Mouse (Mus musculus) monocyte, adult 5-6 weeks (primary cell): ENCODE results near the gene Pgd. TPM values are rescaled to one million over a fixed set of nuclear protein-coding genes. Genes with fewer than 3 reads are reported as not detected.
"Not testable (repeated sequence)": the region's sequence is repeated elsewhere in the genome, so short reads cannot be mapped to it uniquely, and the experiment has no call there.

ENCODE experiments used
- ATAC-seq: fragments of 153-309, 156-312 bp; replicated peaks from 2 replicates; pipeline ENCODE4 v1.8.0; 2017; ENCODE audit warnings: mild to moderate bottlenecking; ENCODE audit not compliant: low TSS enrichment, insufficient number of reproducible peaks, severe bottlenecking, poor library complexity, low FRiP score
- total RNA-seq: library from RNA; stranded (forward); fragments of 200-1000, 200-491, 200-594 nt; gene quantifications from 3 replicates; pipeline ENCODE4 v1.2.3, GENCODE M21; 2017

Gene Pgd
- total RNA-seq, 1 experiment from 2014 or later = 81.0 TPM

DNA sequence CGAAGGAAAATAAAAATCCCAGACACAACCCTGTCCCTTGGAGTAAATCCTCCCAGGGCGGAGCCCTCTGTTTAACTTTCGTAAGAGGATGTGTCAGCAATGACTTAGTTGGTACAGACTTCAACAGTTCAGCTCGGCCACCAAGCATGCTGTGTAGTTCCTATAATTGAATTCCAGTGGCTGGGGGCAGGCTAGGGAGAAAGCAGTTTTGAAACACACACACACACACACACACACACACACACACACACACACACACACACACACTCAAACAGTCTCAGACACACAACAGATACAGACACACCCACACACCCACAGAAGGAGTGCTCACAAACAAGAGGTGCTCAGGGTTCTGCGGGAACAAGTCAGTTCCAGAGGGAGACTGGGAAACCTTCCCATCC is 5.0 kb upstream of the Pgd start:
- ATAC-seq = peak; percentile 72

DNA sequence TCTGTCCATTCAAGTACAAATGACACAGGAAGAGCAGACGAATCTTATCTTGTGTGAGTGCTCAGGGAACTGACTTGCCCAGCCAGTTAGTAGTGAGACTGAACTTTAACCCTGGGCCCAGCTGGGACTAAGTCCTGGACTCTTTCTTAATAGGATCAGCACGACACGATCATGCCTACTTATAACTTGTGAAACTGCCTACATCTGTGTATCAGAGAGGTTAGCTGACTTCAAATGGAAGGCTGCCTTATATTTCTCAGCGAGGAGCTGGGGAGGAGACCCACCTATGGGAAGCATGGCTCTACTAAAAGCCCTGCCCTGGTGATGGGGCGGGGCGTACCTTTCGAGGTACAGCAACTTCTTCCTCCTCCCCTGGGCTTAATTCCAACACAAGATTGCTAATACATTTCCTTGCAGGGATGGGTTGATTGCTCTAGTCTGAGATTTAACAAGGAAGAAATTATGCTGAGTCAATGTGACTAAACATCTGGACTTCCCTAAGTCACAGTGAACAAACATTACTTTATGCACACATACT is 3.9 kb upstream of the Pgd start:
- ATAC-seq = peak; percentile 32

DNA sequence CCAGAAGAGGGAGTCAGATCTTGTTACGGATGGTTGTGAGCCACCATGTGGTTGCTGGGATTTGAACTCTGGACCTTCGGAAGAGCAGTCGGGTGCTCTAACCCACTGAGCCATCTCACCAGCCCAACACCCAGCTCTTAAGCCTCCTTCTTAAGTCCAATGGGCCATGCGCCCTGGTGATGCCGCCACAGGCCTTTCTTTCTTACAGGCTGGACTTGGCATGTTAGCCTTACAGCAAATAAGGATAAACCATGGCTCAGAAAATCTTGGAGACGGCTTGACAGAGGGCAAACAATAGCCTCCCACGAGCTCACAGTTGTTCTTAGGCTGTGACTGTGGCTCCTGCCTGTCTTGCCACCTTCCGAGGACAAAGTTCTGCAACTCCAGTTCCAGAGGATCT is 3.4 kb upstream of the Pgd start:
- not testable (repeated sequence) for ATAC-seq

DNA sequence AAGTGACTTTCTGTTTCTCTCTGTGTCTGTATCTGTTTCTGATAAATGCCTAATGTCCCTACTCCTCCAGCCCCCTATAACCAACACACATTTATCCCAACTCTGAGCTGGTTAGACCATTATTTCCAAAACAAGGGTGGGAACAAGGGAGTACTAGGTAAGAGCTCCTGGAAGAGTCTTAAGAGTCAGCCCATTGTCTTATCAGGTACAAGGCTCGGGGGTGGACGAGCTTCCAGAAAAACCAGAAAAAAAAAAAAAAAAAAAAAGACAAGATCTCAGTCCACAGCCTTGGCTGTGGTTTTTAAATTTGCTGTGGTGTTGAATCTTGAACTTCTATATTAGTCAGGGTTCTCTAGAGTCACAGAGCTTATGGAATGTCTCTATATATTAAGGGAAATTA is 1.4 kb upstream of the Pgd start:
- ATAC-seq = no peak

DNA sequence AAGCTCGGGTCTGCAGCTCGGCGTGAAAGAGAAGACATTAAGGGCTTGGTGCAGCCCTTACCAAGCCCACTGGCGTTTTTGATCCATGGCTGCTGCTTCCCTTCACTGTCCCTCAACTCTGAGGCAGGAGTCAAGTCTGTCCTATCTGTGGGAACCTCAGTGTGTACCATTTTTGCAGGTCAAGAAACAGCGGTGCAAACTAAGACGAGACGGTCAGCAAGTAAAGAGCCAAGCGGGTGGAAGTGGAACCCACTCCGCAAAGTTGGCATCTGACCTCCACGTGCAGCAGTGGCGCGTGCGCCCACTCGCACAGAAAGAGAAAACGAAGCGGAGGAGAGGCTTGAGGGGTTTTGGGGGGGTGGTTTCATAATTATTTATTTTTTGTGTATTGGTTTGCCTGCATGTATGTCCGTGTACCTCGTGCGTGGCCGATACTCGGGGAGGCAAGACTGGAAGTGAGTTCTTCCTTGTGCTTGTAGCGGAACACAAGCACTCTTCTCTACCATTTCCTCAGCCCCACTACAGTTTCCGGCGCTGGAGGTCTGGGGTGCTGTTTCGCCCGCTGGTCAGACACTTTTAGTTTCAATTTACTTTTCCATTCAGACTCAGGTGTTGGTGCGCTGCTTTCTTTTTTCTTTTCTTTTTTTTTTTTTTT is 513 bp upstream of the Pgd start:
- ATAC-seq = no peak

DNA sequence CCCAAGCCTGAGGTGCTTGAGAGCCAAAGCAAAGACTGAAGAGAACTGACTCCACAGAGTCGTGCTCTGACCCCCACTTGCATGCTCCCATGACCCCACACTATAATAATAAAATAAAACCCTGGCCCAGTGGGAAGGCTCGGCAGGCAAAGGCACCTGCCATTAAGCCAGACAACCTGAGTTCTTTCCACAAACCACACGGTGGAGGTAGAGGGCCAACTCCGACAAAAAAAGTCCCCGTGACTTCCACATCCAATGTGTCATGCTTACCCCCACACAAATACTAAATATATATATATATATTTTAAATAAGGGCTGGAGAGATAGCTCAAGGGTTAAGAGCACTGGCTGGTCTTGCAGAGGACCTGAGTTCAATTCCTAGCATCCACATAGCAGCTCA is 2.4 kb downstream of the Pgd start:
- no peak for ATAC-seq

DNA sequence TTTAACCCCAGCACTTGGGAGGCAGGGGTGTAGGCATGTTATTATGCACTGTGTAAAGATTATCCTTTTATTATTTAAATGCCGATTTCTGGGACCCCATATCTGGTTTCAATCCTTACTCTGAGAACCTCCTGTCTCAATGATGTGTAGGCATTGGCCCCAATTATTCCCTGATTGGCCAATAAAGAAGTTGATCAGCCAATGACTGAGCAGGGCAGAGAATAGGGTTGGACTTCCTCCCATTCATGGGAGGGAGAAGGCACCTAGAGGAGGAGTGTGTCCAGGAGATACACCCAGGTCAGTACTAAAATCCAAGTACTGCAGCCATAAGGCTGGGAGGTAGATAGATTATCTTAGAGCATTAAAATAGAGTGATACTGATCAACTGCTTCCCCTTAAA is 3.4 kb downstream of the Pgd start:
- ATAC-seq = no peak

DNA sequence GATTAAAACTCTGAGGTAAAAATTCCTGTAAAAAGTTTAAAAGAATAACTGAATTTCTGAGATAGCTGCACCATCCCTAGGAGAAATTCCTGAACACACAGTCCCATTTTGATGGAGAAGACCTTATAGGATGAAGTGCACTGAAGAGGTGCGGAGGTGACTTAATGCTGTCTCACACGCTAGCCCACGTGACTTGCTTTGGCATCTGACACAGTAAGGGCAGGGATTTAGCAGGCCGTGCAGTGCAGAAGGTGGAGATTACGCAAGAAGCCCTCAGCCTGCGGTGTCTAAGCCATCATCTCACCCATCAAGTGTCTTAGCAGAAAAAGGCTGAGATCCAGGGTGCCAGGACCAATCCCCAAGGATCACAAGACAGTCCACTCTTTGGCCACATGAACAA is 5.4 kb downstream of the Pgd start:
- 0 out of 2 replicates have a peak, but pooled peaks have one; percentile 40 for ATAC-seq

DNA sequence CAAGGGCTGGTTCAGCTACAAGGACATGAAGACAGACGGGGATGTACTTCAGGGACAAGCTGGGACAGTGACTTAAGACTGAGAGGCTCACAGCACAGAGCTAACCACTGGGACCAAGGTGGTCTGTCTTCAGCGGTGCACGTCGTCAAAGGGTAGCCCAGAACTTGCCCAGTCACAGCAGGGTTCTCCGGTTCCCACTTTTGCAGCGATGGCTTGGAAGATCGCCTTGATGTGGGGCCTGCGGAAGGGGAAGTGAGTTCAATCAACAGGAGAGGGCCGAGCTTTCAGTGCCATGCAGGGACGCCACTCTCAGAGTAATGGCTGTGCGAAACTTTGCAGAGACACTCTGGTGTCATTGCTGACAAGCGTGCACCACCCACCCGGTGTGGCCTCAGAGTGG is 6.7 kb downstream of the Pgd start:
- ATAC-seq = no peak

DNA sequence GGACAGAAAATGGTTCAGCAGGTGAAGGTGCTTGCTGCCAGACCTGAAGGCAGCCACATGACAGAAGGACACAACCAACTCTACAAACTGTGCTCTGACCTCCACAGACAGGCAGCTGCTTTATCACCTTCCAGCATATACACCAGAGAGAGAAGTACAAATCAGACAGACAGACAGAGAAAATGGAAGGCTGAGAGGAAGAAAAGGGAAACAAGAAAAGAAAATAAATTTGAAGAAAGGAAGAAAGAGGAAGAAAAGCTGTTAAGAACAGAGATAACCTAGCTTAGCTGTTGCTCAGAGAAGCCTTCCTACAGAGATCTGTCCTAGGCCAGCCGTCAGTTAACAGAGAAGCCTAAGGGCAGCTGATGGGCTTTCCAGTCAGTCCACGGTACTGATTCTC is 7.4 kb downstream of the Pgd start:
- no peak for ATAC-seq

DNA sequence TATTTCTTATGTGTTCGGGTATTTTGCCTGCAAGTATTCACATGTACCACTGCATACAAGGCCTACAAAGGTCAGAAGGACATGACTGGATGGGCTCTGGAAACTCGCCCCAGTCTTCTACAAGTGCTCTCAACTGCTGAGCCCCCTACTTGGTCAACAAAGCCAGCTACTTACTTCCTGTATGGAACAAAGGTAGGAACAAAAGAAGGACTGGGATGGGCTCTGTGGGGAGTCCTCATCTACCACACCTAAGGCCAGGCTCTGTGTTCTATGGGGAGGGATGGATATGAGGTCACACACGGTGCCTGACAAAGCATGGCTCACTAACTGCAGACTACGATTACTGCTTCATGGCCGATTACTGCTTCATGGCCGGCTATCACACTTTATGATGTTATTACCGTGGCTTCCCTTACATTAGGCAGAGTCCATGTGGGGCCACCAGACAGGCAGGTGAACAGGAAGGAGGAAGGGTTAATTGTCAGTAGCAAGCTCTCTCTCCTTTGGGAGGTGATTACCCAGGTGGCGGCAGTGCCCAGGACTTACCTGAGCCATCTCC is 9.1 kb downstream of the Pgd start:
- no peak for ATAC-seq

DNA sequence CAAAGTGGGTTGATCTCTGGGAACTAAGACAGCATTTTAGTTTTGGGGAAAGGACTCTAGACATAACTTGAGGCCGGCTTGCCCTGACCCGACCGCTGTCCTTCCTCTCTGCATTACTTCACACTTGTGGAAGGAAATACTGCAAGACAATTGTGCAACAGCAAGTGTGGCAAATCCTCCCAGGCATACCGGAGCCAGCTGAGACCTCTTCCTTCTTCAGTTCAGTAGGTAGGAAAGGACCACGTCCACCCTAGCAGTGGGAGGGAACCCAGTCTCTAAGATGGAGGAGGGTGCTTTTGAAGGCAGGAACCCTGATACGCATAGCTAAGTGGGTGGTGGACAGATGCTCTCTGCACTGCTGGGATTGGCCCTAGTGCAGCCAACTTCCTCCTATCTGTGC is 10.9 kb downstream of the Pgd start:
- peak; percentile 85 for ATAC-seq

DNA sequence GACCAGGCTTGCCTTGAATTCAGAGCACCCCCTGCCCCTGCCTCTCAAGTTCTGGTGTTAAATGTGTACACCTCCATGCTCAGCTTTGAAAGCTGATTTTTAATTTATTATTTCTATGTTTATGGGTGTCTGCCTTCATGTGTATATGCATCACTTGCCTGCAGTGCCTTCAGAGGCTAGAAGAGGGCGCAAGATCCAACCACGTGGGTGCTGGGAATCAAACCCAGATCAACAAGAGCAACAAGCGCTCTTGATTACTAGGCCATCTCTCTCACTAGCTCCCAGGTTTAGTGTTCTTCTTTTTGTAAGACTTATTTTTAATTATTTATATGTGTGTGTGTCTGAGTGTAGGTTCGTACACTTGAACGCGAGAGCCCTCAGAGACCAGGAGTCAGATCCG is 11.7 kb downstream of the Pgd start:
- no peak for ATAC-seq

DNA sequence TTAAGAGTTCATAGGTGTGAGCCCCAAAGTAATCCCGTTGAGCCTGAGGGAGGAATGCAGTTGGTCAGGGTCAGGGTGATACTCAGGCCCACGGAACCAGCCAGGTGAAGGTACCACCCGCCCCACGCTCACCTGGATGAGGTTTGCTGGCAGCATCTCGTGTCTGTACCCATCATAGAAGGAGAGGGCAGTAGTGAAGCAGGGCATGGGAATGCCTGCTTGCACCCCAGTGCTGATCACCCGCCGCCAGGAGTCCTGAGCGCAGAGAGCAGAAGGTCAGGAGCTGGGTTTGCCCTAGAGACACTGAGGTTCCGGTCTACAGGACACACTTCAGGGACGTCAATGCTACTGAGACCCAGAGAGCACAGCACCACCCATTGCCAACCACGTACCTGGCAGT is 15.8 kb downstream of the Pgd start:
- no peak for ATAC-seq

DNA sequence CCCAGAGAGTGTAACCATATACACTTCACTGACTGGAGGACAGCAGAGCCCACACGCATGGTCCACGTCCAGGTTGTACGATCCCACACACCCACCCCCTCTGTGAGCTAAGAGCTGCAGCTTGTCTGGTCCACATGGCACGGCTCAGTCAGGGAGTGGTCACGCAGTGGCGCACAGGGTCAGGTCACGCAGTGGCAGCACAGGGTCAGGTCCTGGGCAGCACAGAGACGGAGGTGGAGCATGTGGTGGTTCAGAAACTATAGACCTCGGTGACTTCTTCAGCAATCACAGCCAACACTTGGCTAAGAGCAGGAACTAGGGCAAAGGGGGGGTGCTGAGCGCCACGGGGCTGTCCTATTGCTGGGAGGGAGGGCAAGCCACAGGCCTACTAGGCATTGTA is 16.3 kb downstream of the Pgd start:
- ATAC-seq = no peak

DNA sequence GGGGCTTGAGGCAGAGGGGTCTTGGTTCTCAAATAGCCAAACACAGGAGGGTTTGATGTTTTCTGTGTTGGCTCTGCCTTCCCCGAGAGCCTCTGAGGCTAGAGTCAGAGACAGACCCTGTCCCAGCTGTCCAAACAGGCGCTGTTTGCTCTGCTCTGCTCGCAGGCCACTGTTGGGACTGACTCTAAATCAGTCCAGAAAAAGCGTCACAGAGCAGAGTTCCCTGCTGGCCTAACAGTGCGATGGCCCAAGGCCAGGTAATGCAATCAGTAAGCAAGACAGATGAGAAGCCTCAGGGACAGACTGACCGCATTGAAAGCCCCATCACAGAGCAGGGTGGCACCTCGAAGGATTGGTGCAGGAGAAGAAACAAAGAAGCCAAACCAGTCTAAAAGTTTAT is 17.0 kb downstream of the Pgd start:
- no peak for ATAC-seq

DNA sequence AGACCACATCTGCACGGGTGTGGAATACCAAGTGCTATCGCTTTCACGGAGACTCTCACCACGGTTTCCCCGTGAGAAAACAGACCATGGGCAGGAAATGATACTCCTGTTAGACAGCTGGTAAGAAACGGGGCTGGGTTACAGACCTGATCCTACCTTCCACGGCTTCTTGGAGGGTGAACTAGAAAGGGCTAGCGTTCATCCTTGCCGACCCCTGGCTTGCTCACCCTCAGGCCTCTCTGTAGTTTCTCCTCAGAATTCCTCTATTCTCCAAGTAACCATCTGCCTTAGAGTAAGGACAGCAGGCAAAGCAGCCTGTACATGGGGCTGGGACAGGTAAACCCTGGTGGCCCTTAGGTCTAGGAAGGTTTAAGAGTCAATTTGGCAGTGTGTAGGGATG is 17.4 kb downstream of the Pgd start:
- no peak for ATAC-seq

DNA sequence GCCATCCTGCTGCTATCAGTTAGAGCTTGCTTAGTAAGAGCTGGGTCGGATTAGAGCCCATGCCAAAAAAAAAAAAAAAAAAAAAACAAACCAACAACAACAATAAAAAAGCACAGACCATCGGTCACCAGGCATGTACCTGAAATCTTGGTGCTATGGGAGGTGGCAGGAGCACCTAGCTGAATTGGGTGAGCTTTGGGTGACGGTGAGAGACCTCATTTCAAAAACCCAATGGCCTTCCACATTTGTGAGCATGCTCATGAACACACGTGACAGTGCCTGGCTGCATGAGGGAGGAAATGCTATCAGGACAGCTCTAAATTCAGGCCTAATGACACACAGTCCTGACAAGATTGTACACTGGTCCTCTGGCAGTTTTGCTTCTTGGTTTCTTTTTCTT is 18.5 kb downstream of the Pgd start:
- no peak for ATAC-seq

DNA sequence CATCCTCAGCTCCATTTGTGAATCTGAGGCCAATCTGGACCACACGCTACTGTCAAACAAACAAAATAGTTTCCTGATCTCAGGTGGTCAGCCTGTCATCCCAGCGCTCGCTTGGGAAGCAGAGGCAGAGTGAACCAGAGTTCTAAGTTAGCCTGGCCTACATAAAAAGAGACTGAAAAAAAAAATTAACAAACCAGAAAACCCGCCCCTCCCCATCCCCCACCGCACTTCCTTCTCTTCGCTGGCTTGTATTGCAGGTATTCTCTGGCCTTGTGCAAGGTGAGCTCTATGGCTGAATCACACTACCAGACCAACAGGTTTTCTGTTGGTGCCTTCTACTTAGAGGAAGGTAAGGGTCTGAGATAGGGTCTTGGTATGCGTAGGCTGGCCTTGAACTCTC is 19.0 kb downstream of the Pgd start:
- ATAC-seq = no peak

DNA sequence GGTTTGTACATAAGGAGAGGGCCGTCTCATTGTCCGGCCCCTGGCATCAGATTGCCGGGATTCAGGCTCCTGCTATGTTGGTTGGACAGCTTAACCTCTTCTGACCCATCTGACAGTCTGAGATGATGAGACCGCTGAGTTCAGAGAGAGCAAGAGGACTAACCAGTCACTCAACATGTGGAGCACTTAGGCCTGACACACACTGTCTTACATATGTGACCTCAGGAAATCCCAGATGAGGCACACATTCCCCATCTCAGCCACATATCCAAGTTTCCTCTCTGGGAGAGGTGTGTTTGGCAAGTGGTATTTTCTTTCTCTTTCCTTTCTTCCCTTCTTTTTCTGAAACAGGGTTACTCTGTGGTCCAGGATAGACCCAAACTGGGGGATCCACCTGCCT is 21.4 kb downstream of the Pgd start:
- no peak for ATAC-seq

DNA sequence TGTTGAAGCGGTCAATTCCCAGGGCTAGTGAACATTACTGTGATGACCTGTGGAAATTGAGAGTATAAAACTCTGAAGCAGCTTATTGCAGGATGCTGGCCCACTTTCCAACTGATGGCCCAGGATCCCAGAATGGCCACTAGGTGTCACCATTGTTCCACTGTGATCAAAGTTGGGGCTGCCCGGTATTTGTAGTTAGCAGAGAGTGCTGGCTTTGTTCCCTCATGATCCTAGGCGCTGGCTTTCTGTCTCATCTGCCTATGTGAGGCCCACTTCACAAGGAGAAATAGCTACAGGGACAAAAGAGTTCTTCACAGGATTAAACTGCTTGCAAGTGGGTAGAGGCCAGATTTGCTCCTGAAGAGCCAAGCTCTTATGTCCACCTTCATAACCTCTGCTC is 22.1 kb downstream of the Pgd start:
- peak; percentile 90 for ATAC-seq
